Mouse (Mus musculus): ENCODE measurements around the gene Pate4. TPM values are rescaled to one million over a fixed set of nuclear protein-coding genes. Genes with fewer than 3 reads are reported as not detected.

The Pate4 gene
- polyA plus RNA-seq (2015; fragmentation: Nextera tagmentation; extraction: Ambion mirVana): not detected in 2 replicates

DNA sequence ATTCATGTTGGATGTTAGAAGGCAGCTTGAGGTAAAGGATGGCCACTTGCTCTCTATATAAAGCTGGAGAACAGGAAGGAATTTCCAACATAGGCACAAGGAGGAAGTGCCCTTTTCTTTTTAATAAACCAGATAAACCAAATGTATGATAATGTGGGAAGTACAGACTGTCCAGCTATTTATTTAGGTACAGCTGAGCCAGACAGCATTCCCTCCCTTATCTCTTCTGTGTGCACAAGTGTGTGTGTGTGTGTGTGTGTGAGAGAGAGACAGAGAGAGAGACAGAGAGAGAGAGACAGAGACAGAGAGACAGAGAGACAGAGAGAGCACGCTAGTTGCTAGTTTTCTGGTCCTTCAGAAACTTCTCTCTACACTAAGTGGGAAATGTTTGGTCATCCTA is at the start of gene Pate4:
TSS of gene Pate4 (minus strand) at position 101 of the 400 bp plus-strand sequence.

DNA sequence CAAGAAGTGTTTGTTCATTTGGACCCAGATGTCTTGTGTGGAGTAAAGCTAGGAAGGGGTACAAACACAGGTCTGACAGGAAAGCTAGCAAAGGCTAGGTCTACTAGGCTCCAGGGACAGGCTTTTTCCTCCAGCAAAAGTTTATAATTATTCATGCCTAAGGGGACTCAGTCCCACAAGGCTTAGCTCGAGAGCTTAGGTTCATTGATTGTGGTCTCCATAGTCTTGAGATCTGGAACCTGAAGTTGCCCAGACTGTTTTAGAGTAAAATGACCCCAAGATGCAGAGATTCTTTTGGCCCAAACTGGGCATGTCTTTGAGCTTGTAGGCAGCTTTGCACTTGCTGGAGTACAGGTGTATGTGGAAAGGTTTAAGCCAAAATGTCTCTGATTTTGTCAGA is 36.4 kb upstream of the Pate4 start, which contains the start of gene Pate3:
TSS of gene Pate3 (minus strand) at position 101 of the 400 bp plus-strand sequence.

GRCm38 (mm10) chr9:35569571-35570534 is 41.9 kb downstream of the Pate4 start, which contains the start of the genes Pate2 and Hyls1:
TSS of gene Pate2 (plus strand) at chr9:35570284.
TSS of gene Hyls1 (minus strand) at chr9:35570398.

GRCm38 (mm10) chr9:35558257-35559008 is 53.3 kb downstream of the Pate4 start, which contains the start of the genes Ddx25 and Pus3:
TSS of gene Ddx25 (minus strand) at chr9:35558528.
TSS of gene Pus3 (plus strand) at chr9:35558595.

Other genes starting within 250 kb of the Pate4 start
- 1.4 and 2.6 TPM in 2 replicates for gene Cdon, start 190.8 kb downstream of the Pate4 start, polyA plus RNA-seq (2015; fragmentation: Nextera tagmentation; extraction: Ambion mirVana)
- gene Gm1113, start 93.7 kb downstream of the Pate4 start, polyA plus RNA-seq (2015; fragmentation: Nextera tagmentation; extraction: Ambion mirVana): not detected in 2 replicates
- 0.11 and 0.13 TPM in 2 replicates for gene Ddx25, start 53.4 kb downstream of the Pate4 start, polyA plus RNA-seq (2015; fragmentation: Nextera tagmentation; extraction: Ambion mirVana)
- 8.9 and 9.5 TPM in 2 replicates for gene Pus3, start 53.3 kb downstream of the Pate4 start, polyA plus RNA-seq (2015; fragmentation: Nextera tagmentation; extraction: Ambion mirVana)
- 0.23 and 0.51 TPM in 2 replicates for gene Pate2, start 41.7 kb downstream of the Pate4 start, polyA plus RNA-seq (2015; fragmentation: Nextera tagmentation; extraction: Ambion mirVana)
- 9.1 and 9.9 TPM in 2 replicates for gene Hyls1, start 41.5 kb downstream of the Pate4 start, polyA plus RNA-seq (2015; fragmentation: Nextera tagmentation; extraction: Ambion mirVana)
- gene Pate3, start 36.3 kb upstream of the Pate4 start, polyA plus RNA-seq (2015; fragmentation: Nextera tagmentation; extraction: Ambion mirVana): not detected in 2 replicates
- not detected in 2 replicates for gene Pate1, start 75.4 kb upstream of the Pate4 start, polyA plus RNA-seq (2015; fragmentation: Nextera tagmentation; extraction: Ambion mirVana)
- not detected in 2 replicates for gene Gm17677, start 129.1 kb upstream of the Pate4 start, polyA plus RNA-seq (2015; fragmentation: Nextera tagmentation; extraction: Ambion mirVana)
- gene Gm17727, start 166.2 kb upstream of the Pate4 start, polyA plus RNA-seq (2015; fragmentation: Nextera tagmentation; extraction: Ambion mirVana): not detected in 2 replicates
- gene Gm27235, start 178.2 kb upstream of the Pate4 start, polyA plus RNA-seq (2015; fragmentation: Nextera tagmentation; extraction: Ambion mirVana): not detected in 2 replicates
- gene D730048I06Rik, start 178.2 kb upstream of the Pate4 start, polyA plus RNA-seq (2015; fragmentation: Nextera tagmentation; extraction: Ambion mirVana): not detected in 2 replicates
- not detected in 2 replicates for gene 9230110F15Rik, start 232.2 kb upstream of the Pate4 start, polyA plus RNA-seq (2015; fragmentation: Nextera tagmentation; extraction: Ambion mirVana)